Mouse (Mus musculus): Measurements from ENCODE around the gene Celf5. TPM values are rescaled to one million over a fixed set of nuclear protein-coding genes. Genes with fewer than 3 reads are reported as not detected.

Gene Celf5
- total and polyA plus RNA-seq, 3 experiments: 0.08 to 0.38 TPM; not detected in 1

GRCm38 (mm10) chr10:81428507-81428870 lies 54.0 kb downstream of the Celf5 start:
- Histone ChIP-seq H3K9ac (ENCODE audit: control insufficient read depth, low read depth, low read length, poor library complexity, severe bottlenecking) (no peak overlapping the region), H3K27ac (ENCODE audit: control insufficient read depth, low read depth, low read length) (no peak overlapping the region), H3K9me3 (replicated peaks; ENCODE audit: insufficient read depth, low read length) (no peaks in the 10 kb centered on the region), H3K4me3 (ENCODE audit: control insufficient read depth in 1 of 2, insufficient read depth in 1 of 2, low read depth in 2 of 2, low read length in 2 of 2) (no peak overlapping the region), H3K4me1 (ENCODE audit: control insufficient read depth in 1 of 2, insufficient read depth in 2 of 2, low read length in 2 of 2) (peaks cover 0 to 14% of the 10 kb centered on the region in 2 experiments; a peak in 2 of 4 replicates), H3K79me2 (ENCODE audit: control insufficient read depth, insufficient read depth, low read length, poor library complexity) (peaks cover 7% of the 10 kb centered on the region), H3K27me3 (ENCODE audit: control insufficient read depth in 1 of 2, insufficient read depth in 2 of 2, low read length in 2 of 2) (no peaks in the 10 kb centered on the region), H3K36me3 (ENCODE audit: control insufficient read depth in 1 of 2, insufficient read depth in 2 of 2, low read length in 2 of 2) (peaks cover 0 to 3% of the 10 kb centered on the region in 2 experiments; a peak in 1 of 4 replicates)
- no peak for TF ChIP-seq TBP (IDR thresholded peaks at IDR 0.05; ENCODE audit: low read depth, low read length)
- no peak for TF ChIP-seq ZNF384 (IDR thresholded peaks at IDR 0.05; ENCODE audit: low read depth, low read length)
- no peak for TF ChIP-seq MXI1 (IDR thresholded peaks at IDR 0.05; ENCODE audit: low read depth, low read length)
- no peak for TF ChIP-seq GATA1 (IDR thresholded peaks at IDR 0.05; ENCODE audit: low read depth, low read length)
- TF ChIP-seq HCFC1 (IDR thresholded peaks at IDR 0.05; ENCODE audit: low read depth, low read length): no peak
- no peak for TF ChIP-seq NRF1 (IDR thresholded peaks at IDR 0.05; ENCODE audit: insufficient read depth, low read depth, low read length, poor library complexity, severe bottlenecking)
- TF ChIP-seq POLR2AphosphoS2 (IDR thresholded peaks at IDR 0.05; ENCODE audit: low read length): no peak
- TF ChIP-seq SMC3 (IDR thresholded peaks at IDR 0.05; ENCODE audit: low read depth, low read length): no peak
- TF ChIP-seq MYB (IDR thresholded peaks at IDR 0.05; ENCODE audit: low read depth, low read length): no peak
- no peak for TF ChIP-seq POLR2A (IDR thresholded peaks at IDR 0.05; ENCODE audit: control insufficient read depth in 1 of 2, insufficient read depth in 1 of 2, low read depth in 1 of 2, low read length in 2 of 2, poor library complexity in 1 of 2)
- no peak for TF ChIP-seq EP300 (IDR thresholded peaks at IDR 0.05; ENCODE audit: low read depth in 1 of 2, low read length in 2 of 2)
- no peak for TF ChIP-seq ETS1 (IDR thresholded peaks at IDR 0.05; ENCODE audit: low read depth, low read length)
- TF ChIP-seq KAT2A (conservative IDR thresholded peaks at IDR 0.05; ENCODE audit: low read depth, low read length): no peak
- TF ChIP-seq JUND (IDR thresholded peaks at IDR 0.05; ENCODE audit: low read depth, low read length): no peak
- TF ChIP-seq RCOR1 (IDR thresholded peaks at IDR 0.05; ENCODE audit: low read depth, low read length): no peak
- no peak for TF ChIP-seq CTCF (IDR thresholded peaks at IDR 0.05 in 2 of 3, conservative IDR thresholded peaks at IDR 0.05 in 1 of 3; ENCODE audit: control insufficient read depth in 1 of 3, insufficient read depth in 1 of 3, low read depth in 2 of 3, low read length in 3 of 3, poor library complexity in 1 of 3, severe bottlenecking in 1 of 3)
- TF ChIP-seq MAFK (IDR thresholded peaks at IDR 0.05; ENCODE audit: borderline replicate concordance, low read depth, low read length): no peak
- no peak for TF ChIP-seq SIN3A (IDR thresholded peaks at IDR 0.05; ENCODE audit: low read length)
- no peak for TF ChIP-seq ZKSCAN1 (IDR thresholded peaks at IDR 0.05; ENCODE audit: low read depth, low read length)
- DNase-seq (ENCODE audit: low read depth, low spot score): no peak

- peaks cover 0 to 14% of the 10 kb centered on the region in 2 experiments; a peak in 2 of 4 replicates for H3K4me1 ChIP-seq (ENCODE audit: control insufficient read depth in 1 of 2, insufficient read depth in 2 of 2, low read length in 2 of 2)
- no peak overlapping the region for H3K4me3 ChIP-seq (ENCODE audit: control insufficient read depth in 1 of 2, insufficient read depth in 1 of 2, low read depth in 2 of 2, low read length in 2 of 2)
- H3K9ac ChIP-seq (ENCODE audit: control insufficient read depth, low read depth, low read length, poor library complexity, severe bottlenecking): no peak overlapping the region
- no peaks in the 10 kb centered on the region for H3K9me3 ChIP-seq (replicated peaks; ENCODE audit: insufficient read depth, low read length)
- TF ChIP-seq SMC3 (IDR thresholded peaks at IDR 0.05; ENCODE audit: low read depth, low read length): no peak
- no peak for TF ChIP-seq CHD2 (IDR thresholded peaks at IDR 0.05; ENCODE audit: low read length)
- TF ChIP-seq KAT2A (conservative IDR thresholded peaks at IDR 0.05; ENCODE audit: low read depth, low read length): no peak
- TF ChIP-seq ZNF384 (IDR thresholded peaks at IDR 0.05; ENCODE audit: low read depth, low read length): no peak
- no peak for TF ChIP-seq GABPA (IDR thresholded peaks at IDR 0.05; ENCODE audit: low read depth, low read length)
- no peak for TF ChIP-seq BHLHE40 (IDR thresholded peaks at IDR 0.05; ENCODE audit: borderline replicate concordance, low read depth, low read length)
- TF ChIP-seq ZMIZ1 (IDR thresholded peaks at IDR 0.05; ENCODE audit: low read depth, low read length): no peak
- TF ChIP-seq MYB (IDR thresholded peaks at IDR 0.05; ENCODE audit: low read depth, low read length): no peak
- TF ChIP-seq ELF1 (IDR thresholded peaks at IDR 0.05; ENCODE audit: low read depth, low read length): no peak
- no peak for TF ChIP-seq POLR2AphosphoS5 (IDR thresholded peaks at IDR 0.05; ENCODE audit: borderline replicate concordance, low read depth, low read length)
- TF ChIP-seq ZKSCAN1 (IDR thresholded peaks at IDR 0.05; ENCODE audit: low read depth, low read length): no peak
- no peak for TF ChIP-seq CTCF (IDR thresholded peaks at IDR 0.05 in 2 of 3, conservative IDR thresholded peaks at IDR 0.05 in 1 of 3; ENCODE audit: control insufficient read depth in 1 of 3, insufficient read depth in 1 of 3, low read depth in 2 of 3, low read length in 3 of 3, poor library complexity in 1 of 3, severe bottlenecking in 1 of 3)
- no peak for TF ChIP-seq USF1 (IDR thresholded peaks at IDR 0.05; ENCODE audit: low read depth, low read length)
- TF ChIP-seq TBP (IDR thresholded peaks at IDR 0.05; ENCODE audit: low read depth, low read length): no peak
- no peak for TF ChIP-seq SIN3A (IDR thresholded peaks at IDR 0.05; ENCODE audit: low read length)
- no peak for TF ChIP-seq ETS1 (IDR thresholded peaks at IDR 0.05; ENCODE audit: low read depth, low read length)
- TF ChIP-seq TCF12 (IDR thresholded peaks at IDR 0.05; ENCODE audit: low read depth, low read length): no peak
- TF ChIP-seq EP300 (IDR thresholded peaks at IDR 0.05; ENCODE audit: low read depth in 1 of 2, low read length in 2 of 2): no peak
- no peak for TF ChIP-seq RAD21 (IDR thresholded peaks at IDR 0.05; ENCODE audit: low read depth, low read length)
- no peak for TF ChIP-seq MXI1 (IDR thresholded peaks at IDR 0.05; ENCODE audit: low read depth, low read length)
- H3K79me2 ChIP-seq (ENCODE audit: control insufficient read depth, insufficient read depth, low read length, poor library complexity): peaks cover 7% of the 10 kb centered on the region
- H3K36me3 ChIP-seq (ENCODE audit: control insufficient read depth in 1 of 2, insufficient read depth in 2 of 2, low read length in 2 of 2): peaks cover 0 to 3% of the 10 kb centered on the region in 2 experiments; a peak in 1 of 4 replicates
- no peak overlapping the region for H3K27ac ChIP-seq (ENCODE audit: control insufficient read depth, low read depth, low read length)
- DNase-seq (ENCODE audit: low read depth, low spot score): no peak
- H3K27me3 ChIP-seq (ENCODE audit: control insufficient read depth in 1 of 2, insufficient read depth in 2 of 2, low read length in 2 of 2): no peaks in the 10 kb centered on the region
These were observed 54.6 kb downstream of the Celf5 start for GRCm38 (mm10) chr10:81427804-81428506.
